Mouse (Mus musculus) liver, postnatal 0 days (tissue): Measurements from ENCODE around the gene Prom1.

ENCODE experiments used
- CTCF ChIP-seq: sonication (generic); IDR thresholded peaks from 2 replicates; pipeline ENCODE4 v1.5.1; 2016; ENCODE audit warnings: antibody characterized with exemption, low read depth
- EP300 ChIP-seq: IDR thresholded peaks from 2 replicates; pipeline ENCODE4 v1.6.1; 2016; ENCODE audit warnings: antibody characterized with exemption, low read depth, mild to moderate bottlenecking

DNA sequence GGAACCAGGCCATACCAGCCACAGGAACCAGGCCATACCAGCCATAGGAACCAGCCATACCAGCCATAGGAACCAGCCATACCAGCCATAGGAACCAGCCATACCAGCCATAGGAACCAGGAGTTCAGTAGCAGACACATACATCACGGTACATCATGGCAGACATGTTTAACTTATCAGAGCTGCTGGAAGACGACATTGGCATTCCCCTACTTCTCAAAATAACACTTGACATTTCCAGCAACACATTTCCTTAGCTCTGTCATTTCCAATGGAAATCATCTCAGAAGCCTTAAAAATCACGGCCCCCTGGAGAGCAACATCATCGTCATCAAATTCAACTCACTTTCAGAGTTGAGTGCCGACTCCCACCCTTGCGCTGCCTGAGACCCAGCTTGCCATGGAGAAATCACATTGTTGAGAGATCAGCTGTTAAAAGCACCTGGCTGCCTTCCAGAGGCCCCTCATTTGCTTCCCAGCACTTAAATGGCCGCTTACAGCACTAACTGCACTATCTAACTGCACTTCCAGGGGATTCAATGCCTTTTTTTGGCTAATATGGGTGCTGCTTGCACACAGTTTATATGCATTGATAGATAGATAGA lies 31.2 kb downstream of the Prom1 start:
- TF ChIP-seq CTCF (no peak), EP300 (no peak)
